Mouse (Mus musculus) left cerebral cortex, adult 8-10 months (tissue): ENCODE measurements at regions not wholly inside any gene's neighbourhood (a gene's known extent, or its start where the extent isn't known, plus 50 kb on each side); places are given as distances from the start of the nearest gene placed in this dataset.
A peak's percentile ranks its signal among the peaks of the same experiment; 100 is the strongest.

Experiments used
- DNase-seq, 2 experiments: peaks; one replicate each; pipeline ENCODE4 v3.0.0; 2022; ENCODE audit warnings: low spot score in 2 of 2

DNA sequence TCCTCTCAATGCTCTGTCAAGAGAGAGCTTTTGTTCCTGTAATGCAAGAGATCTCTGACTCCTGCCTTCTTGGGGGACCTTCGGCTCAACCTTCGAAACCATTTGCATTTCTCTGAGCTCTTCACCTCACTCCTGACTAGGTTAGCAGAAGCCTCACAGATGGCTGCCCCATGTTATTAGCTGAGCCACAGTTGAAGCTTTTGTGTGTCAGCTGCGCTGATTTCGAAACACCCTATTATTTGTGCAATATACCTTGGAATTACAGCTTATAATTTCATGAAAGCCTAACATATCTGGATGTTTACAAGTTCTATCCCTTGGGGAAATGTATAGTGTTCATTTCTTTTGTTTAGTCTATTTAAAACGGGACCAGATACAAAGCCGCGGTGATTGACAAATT is 338.7 kb upstream of the 4930535I16Rik start:
- no peak for DNase-seq

DNA sequence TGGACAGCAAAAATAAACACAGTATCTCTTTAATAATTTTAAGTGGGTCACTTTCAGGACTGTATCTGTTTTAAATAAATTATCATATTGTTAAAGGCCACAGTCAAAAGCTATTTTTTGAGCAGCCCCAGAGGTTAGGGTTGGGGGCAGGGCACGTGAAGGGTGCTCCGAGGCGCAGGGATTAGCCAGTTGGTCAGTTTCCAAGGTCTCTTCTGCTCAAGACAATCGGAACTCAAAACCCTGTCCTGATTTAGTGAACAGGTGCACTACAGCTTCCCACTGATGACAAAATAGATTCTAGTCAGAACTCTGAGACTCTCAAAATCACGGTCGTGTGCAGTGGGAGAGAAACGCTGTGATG is 337.3 kb upstream of the 4930535I16Rik start:
- no peak for DNase-seq

DNA sequence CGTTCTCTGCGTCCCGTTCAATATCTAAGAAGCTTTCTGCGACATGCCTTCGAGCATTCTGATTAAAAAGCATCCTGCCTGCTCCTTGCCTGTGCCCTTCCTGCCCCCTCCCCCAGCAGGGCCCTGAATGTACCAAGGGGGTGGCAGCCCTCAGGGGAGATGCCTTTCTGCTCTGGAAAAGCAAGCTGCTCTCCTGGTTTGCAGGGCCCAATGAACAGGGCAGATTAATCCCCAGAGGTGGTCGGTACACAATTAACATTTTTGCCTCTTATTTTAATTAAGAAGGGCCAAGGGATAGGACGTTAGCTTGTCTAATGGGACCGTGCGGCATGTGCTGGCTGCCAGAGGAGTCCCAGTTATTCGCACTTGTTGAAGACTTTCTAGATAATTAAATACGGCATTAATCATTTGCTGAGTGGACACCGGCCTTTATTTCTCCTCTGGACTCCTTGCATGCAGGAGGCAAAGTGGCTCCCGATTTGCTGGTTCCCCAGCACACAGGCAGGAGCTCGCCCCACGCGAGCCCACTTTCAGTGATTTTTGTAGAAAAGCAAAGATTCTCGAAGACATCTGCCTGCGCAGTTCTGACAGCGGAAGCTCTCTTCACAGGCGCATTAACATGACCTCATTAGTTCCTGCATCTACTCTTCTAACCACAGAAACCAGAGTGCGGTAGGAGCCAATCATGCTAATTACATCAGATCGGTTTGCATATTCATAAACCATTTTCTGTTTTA is 336.8 kb upstream of the 4930535I16Rik start:
- DNase-seq, result no peak

DNA sequence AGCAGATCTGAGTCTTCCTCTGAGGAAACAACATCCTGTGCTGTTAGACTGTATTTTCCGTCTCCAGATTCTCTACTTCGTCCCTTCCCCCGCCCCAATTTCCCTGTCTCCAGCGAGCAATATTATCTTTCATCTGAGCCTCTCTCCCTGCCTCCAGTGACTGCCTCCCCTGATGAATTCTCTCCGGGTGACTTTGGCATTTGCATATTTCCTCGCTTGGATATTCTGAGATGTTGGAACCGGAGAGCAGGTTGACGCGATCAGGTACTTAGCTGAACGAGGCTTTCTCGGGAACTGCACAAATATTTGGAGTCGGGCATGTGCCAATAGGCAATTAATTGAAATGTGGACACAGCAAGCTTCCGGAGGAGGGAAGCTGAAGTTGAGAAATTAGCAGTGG is 323.8 kb upstream of the 4930535I16Rik start:
- no peak for DNase-seq

DNA sequence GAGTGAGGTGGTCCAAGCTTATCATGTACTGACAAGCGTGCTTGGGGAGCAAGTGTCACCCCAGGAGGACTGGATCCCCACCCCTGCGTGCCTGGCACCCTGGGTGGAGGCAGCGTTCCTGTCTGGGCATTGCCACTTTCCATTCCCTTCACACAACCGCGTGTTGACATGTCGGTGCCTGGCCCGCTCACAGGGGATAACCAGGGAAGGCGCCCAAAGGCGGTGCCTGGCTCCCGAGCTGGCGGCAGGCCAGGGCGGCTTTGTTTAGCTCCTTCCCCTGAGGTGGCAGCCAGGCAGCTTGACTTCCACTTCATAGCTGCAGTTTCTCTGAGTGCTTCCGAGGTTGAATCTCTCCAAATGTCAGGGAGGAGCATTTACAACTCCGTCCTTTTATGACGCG is 318.7 kb upstream of the 4930535I16Rik start:
- DNase-seq, result peak in 1 of 2 experiments; percentile 12

DNA sequence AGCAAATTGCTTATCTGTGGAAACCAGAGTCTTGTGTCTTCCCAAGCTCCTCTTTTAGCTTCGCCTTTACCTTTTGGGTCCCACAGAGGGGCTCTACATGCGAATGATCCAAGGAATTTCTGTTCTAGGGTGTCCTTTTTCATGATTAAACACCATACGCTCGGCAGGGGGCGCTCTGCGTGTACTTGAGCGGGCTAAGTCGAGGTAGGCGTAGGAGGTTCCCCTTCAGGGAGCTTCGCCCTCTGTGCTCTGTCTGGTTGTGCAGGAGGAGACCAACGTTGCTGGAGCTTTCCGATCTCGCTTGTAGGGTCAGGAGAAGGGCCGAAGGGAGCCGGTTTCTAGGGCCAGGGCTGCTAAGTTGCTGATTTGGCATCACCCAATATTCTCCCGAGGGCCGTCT is 310.7 kb upstream of the 4930535I16Rik start:
- DNase-seq, result peak; percentile 52 to 67

DNA sequence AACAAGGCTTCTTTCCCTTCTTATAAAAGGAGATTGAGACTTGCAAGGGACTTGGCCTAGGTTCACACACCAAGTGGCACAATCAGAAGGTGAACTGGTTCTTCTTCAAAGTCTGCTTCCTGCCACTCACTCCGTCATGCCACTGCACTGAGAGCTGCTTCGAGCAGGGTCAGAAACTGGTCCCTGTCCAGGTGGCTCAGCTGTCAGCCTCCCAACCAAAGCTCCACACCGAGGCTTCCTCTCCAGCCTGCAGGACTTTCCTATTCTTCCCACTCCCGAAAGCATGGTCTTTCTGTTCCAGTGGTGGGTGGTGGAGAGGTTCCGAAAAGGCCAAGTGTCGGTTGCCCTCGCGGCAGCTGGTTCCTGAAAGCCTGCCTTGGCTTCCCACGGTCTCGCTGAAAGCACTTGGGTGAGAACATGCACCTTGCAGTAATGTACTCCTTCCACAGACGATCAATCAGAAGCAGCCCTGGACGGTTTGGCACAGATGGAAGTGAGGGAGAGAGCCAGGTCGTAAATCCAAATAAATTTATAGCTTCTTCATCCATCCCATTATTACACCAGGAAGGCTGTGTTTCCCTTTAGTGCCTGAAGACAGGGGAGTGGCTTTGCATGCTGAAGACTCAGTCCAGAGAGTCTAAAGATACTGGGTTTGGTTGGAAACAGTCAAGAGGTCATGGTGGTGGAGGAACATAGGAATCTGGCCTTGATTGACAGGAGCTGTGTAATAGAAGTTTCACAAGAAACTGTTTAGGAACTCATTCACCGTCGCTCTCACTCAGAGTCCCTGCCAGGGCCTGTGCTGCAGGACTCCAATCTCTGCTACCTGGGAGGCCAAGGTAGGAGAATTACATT is 306.1 kb upstream of the 4930535I16Rik start:
- DNase-seq, result no peak

DNA sequence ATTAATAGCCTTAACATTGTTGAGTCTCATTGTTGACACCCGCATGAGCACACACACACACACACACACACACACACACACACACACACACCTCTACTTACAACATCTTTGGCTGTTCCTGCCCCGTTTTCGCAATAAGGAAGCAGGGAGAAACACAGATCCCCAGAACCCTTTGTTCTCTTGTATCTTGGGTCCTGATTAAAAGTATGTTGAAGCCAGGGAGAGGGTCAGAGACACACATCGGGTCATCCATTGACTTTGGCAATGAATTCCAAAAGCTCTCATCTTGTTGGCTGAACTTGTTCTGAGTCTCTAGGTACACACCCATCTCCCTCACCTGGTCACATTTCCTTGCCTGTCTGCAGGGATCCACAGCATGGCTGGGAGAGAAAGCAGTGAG is 303.9 kb upstream of the 4930535I16Rik start:
- DNase-seq, result no peak

DNA sequence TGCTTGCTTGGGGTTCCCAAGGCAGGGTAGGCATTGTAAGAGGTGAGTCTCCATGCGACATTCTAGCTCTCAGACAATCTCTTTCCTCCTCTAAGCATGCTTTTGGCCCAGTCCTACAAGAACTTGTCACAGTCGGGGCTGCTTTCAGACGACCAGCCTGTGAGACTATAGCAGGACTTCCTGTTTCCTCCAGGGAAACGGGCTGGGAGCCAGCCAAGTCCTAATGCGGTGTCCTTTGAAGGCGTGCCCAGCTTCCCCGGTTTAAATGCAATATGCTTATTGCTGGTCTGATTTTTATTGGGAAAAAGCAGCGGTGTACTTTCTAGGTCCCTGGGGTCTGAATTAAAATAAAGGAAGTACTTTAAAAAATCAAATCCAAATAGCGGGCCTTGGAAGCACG is 299.4 kb upstream of the 4930535I16Rik start:
- no peak for DNase-seq

DNA sequence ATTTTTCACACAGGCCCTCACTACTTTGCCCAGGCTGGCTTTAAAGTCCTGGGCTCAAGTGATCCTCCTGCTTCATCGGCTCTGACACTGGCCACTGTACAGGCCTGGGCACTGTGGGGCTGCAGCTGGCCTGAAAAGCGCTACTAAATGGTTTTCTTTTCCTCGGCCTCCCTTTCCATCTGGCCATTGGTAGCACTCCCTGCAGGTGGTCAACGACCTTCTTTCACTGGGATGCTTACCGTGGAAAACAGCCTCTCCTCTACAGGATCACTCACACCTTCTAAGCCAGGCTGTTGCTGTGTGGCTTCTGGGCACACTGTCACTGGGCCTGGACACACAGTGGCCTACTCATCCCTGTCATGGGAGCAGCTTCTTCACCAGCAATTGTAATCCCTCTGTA is 298.5 kb upstream of the 4930535I16Rik start:
- no peak for DNase-seq

DNA sequence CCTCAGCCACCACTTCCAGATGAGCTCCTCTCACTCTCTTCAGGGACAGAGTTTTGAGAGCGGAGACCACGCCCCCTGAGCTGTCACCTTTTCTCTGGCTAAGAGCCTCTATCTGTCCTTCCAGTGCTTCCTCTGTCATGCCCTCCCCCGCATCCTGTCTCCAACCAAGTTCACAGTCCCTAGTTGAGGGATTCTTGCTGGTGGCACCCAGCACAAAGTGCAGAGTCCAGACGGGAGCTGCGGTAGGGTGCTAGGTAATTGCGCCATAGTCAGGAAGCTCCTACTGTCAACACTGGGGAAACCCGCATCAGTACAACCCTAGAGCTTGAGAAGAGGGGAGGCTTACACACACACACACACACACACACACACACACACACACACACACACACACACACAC is 297.3 kb upstream of the 4930535I16Rik start:
- no peak for DNase-seq

DNA sequence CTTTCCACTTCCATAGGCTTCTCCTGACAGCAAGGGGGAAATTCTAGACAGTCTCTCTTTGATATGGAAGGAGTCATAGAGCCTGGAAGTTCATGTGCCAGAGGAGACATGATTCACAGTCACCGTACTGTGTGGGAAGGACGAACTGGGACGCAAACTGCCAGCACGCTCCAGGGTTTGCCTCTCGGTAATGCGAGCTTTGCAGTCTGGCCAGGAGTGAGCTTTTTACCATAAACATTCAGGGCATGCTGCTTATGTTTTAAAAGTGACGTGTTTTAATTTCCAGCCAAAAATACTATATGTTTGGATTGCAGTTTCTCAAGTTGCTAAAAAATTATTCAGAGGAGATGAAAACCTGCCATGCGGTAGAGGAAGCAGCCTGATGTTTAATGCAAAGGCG is 292.3 kb upstream of the 4930535I16Rik start:
- peak in 1 of 2 experiments; percentile 66 for DNase-seq

DNA sequence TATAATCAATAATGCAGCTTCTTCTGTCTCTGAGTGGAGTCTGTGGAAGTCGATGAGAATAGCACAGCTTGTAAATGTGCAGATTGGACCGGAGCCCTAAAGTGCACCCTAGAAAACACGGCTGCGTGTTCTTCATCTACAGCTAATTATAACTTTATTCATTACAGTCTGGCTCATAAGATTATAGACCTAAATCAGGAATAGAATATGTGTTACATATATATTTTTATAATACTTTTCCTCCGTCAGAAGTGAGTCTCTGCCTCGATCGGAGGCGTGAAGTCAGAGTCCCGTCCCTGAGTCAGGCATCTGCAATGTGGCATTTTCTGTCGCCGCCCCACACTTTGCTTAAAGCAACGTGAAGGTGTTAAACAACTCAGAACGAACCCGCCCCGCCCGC is 288.7 kb upstream of the 4930535I16Rik start:
- DNase-seq, result peak in 1 of 2 experiments; percentile 59

DNA sequence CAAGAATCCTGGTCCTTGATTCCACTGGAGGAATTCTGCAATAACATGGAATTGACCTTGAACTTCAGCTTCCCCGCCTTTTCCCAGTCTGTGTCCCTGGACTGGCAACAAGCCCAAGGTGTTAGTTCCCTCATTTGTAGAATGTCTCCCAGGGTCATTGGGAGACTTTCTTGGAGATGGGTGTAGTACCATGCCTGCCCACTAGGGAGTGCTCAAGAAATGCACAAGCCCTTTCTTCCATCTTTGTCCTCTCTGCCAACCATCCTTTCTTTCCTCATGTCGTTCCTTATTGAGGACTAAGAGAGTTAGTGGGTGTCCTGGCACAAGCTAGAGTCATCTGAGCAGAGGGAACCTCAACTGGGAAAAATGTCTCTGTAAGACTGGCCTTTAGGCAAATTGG is 285.9 kb upstream of the 4930535I16Rik start:
- no peak for DNase-seq

DNA sequence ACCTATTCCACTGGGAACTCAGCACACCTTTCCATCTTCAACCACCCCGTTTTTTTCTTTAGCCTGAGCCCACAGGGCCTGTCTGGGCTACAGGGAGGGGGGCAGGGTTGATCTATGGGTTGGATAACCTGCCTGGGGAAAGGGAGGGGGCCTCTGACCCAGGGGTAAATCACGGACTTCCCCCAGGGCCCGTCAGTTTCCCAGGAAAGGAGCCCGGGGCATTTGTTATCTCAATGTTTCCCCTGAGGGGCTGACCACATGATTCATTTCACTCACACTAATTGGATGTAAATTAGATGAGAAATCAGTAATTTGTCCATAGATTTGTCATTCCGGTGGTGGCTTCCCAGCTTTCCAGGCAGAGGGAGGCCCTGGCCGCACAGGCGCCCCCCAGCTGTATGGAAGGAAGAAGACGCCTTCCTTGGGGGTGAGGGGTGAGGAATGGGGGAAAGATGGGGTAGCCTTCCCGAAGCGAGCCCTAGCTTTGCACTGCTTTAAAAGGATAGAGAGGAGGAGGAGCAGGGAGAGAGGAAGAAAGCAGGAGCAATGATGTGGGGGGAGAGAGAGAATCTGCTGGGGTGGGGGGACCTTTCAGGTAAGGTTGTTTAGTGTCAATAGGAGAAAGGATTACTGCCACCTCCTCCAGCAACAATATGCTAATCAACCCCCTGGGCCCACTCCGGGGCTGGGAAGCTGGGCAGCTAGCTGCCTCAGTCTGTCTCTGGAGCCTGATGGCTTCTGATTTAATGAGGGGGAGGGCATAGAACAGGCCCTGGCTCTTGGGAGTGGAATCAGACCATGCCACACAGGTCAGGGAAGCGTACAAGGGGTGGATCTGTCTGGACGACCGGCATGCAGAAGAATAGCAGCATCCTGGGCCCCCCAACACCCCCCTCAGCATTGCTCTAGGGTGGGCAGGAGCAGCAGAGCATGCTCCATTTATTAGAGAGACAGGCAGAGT is 282.3 kb upstream of the 4930535I16Rik start:
- no peak for DNase-seq

DNA sequence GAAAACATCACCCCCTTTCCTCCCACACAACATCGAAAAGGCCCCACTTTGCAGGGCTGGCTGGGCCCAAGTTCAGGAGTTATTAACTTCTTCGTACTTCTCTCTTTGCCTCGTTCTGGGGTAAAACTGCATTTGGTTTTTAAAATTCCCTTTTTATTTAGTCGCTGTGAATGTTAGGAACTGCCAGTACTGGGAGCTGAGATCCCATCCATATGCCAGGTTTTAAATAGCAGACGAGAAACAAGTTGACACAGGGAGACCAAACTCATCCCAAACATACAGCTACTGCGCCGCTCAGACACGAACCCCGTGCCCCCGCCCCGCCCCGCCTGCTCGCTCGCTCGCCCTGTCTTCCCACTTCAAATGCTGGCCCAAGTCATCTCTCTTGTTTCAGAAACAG is 281.0 kb upstream of the 4930535I16Rik start:
- no peak for DNase-seq

DNA sequence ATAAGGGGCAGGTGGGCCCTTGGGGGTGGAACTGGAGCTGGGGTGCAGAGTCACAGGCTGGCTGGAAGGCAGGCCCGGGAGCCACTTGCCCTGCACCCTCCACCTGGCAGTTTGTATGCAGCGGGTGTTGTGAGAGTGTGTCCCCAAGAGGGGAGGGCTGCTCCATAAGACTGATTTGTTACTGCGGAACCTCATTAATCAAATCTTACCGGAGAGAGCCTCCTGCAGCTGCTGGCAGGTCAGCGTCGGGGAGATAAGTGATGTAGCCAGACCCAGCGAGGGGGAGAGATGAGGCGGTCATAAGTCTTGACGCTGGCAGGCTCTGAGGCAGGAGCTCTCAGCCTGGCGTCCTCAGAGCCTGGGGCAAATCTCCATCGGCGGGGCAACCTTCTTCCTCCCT is 278.9 kb upstream of the 4930535I16Rik start:
- DNase-seq, result no peak

DNA sequence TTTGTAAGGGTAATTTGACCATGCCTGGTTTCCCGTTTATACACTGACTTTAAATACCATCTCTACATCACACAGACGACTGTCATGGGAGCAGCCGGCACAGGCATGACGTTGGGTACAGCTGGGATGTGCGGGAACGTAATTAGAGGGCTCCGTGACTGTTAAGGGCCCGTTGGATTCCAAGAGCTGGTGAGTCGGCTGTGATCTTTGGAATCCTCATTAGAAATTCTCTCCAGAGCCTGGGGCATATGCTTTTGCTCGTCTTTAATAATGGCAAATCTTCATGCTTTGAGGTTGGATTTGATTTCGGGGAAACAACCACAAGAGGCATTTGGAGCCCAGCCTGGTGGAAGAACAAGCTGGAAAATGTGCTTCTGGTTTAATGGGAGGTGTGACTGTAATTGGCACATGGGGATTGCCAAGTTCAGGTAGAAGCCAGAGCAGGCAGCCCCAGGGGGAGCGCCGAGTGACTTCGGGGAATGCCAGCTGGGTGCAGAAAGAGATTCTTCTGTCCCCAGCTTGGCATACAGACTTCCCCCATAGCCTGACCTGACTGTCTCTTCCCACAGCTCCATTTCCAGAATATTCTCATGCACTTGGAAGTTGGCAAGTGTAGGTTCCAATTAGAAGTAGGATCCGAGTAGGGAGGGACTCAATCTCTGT is 275.4 kb upstream of the 4930535I16Rik start:
- no peak for DNase-seq

DNA sequence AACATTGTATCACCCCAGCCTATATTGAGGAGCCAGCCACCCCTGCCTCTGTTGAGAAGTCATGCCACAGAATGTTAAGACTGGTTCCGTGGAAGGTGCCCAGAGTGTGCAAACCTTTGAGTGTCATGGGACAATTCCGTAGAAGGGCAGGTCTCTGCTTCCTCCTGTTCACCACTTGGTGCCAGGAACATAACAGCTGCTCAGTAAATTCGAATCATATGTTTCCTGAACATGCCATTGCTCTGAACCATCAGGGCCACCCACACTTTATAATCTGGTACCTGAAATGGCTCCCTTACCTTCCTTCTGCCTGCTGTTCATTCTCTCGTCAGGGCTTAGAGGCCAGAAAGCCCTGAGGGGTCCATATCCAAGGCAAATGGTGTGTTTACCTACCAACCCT is 273.0 kb upstream of the 4930535I16Rik start:
- DNase-seq, result no peak

DNA sequence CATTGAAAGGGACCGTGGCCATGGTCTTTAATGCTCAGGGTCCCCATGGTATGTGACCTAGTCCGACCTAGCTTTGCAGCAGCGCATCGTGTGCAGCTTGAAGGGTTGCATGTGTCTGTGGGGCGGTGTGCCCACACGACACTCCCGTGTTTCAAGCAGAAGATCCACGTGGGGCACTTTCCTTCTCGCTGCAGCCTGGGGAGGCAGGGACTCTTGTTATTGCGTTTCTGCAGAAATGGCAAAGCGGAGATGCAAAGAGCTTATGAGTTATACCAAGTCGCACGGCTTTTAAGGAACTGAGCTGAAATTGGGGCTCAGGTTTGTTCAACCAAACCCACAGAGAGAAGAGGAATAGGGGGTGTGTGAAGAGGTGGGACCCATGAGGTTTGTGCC is 272.2 kb upstream of the 4930535I16Rik start:
- peak in 1 of 2 experiments; percentile 22 for DNase-seq

DNA sequence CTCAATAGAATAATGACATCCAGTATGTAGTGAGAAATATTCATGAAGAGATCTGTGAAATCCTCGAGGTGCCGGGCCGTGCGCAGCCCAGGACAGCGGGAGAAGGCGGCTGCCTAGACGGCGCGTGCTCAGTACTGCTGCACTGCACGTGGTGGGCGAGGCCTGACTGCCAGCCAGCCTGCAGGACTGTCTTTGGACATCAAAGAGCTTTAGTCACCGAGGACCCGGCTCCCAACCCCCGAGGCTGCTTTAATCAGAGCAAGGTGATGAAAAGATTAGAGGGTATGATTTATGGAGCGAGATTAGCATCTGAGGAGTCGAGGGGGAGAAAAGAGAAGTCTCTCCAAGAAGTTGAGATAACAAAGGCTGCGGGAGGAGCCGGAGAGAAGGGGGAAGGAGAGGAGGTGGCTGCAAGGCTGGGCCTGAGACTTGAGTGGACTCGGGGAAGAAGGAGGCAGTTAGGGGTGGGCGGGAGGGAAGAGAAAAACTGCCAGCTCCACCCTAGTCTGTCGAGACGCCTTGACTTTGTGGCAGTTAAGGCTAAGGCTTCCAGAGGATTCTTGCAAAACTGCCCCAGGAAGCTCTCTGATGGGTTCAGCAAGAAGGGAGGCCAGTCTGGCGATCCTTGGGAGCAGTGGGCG is 271.6 kb upstream of the 4930535I16Rik start:
- peak in 1 of 2 experiments; percentile 43 for DNase-seq
